Mouse (Mus musculus): Measurements from ENCODE around the gene Stat5b.

- TF ChIP-seq POLR2A (IDR thresholded peaks at IDR 0.05; ENCODE audit: borderline replicate concordance, control insufficient read depth, low read depth, low read length) (no peak), CTCF (IDR thresholded peaks at IDR 0.05; ENCODE audit: control insufficient read depth, insufficient read depth, low read length) (no peak)
These were observed 113.8 kb downstream of the Stat5b start for GRCm38 (mm10) chr11:100736746-100737080.
